Mouse (Mus musculus): ENCODE measurements around the gene Agmo.
A peak's percentile ranks its signal among the peaks of the same experiment; 100 is the strongest.

Gene Agmo

DNA sequence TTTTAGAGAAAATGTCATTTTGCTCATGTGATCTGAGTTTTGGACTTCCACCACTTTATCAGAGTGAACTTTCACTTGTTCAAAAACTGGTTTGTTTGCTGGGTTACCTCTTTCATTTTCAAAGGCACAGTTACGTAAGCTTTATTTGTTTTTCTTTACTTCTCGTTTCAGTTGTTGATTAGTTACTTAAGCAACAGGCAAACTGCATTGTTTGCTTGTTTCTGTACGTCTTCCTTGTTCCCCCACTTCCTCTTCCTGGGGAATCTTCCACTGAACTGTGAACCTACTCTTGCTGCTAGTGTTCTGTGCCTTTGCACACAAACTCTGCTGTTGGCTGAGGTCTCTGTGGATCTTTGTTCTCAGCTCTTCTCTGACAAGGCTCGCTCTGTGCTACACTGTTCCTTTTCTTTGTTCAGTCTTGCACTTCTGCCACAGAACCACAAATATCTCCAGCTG lies at the start of gene Agmo:
TSS of gene Agmo (plus strand) at position 76 of the 456 bp plus-strand sequence.
- DNase-seq (ENCODE audit: low read depth): peak; percentile 1

- DNase-seq (ENCODE audit: low read depth): no peak
Observed at GRCm38 (mm10) chr12:37231119-37231518, 10.3 kb upstream of the Agmo start.

DNA sequence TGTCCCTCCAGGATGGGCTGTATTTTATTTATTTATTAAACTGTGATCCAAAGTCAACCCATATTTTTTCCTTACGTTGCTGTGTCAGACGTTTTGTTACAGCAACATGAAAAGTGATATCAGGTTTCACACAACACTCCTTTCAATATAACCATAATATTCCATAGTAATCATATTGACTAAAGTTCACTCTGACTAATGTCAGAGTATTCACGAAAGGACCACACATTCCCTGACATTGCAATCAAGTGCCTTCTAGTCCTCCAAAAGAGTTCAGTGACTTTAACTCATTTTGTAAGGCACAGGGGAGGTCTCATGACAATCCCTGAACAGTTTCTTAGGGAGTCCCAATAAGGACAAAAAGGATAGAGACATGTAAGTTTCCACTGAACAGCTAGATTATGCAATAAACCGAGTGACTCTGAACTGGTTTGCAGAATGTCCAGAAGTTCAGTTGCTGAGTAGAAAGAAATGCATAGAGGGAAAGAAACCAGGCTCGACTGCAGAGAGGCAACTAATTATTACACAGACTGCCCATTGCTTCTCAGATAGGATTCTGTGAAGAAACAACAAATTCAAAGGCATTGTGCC lies 371 bp upstream of the Agmo start:
- no peak for DNase-seq (ENCODE audit: low read depth)

- DNase-seq (ENCODE audit: low read depth): no peak
Observed at GRCm38 (mm10) chr12:37242484-37242883, 1.0 kb downstream of the Agmo start.

GRCm38 (mm10) chr12:37244876-37245275 lies 3.4 kb downstream of the Agmo start:
- no peak for DNase-seq (ENCODE audit: low read depth)

DNA sequence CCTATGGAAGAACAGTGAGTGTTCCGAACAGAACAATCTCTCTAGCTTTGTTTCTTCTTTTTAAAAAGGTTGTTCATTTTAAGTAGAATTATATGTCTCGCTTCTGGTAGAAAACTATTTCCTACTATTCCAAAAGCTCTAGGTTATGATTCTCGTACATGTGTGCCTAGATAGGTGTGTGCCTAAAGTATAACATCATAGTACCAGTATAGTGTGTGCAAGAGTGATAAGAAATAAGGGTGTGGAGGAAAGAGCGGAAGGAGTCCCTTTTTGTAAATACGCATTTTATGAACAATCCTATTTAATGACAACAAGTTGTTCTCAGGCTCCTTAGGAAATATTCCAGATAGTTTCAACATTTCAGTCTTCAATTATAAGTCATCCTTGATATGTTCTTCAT lies 10.2 kb downstream of the Agmo start:
- DNase-seq (ENCODE audit: low read depth): no peak

GRCm38 (mm10) chr12:37257099-37257498 lies 15.7 kb downstream of the Agmo start:
- DNase-seq (ENCODE audit: low read depth): no peak

DNA sequence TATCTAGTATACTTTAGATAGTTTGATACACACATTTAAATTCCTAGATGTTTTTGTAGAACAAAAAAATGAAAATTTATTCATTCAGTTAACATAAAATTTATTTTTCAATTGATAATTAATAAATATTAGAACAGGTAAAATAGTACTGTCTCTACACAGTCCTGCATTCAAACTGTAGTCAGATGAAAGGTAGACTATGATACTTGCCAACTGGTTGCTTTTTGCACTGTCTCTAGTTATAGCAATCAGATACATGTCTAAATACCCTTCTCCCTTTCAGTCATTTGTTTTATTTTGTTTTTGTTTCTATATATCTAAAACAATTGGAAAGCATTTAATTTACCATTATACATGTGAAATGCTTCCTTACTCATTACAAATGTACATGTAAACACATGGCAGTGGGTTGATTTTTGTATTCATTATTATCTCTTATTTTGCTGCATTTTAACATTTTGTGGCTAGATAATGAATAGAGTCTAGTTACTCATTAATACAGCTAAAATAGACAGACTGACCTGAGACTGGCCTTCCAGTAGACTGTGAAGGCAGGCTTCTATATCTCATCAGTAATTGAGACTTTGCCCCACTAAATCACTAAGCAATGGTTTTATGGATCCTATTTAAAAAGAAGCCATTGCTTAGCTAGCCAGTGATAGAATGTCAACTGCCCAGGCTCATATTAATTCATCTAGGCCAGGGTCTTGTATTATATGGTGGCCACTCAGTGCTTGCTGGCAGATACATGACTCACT lies 18.5 kb downstream of the Agmo start:
- no peak for DNase-seq (ENCODE audit: low read depth)

DNA sequence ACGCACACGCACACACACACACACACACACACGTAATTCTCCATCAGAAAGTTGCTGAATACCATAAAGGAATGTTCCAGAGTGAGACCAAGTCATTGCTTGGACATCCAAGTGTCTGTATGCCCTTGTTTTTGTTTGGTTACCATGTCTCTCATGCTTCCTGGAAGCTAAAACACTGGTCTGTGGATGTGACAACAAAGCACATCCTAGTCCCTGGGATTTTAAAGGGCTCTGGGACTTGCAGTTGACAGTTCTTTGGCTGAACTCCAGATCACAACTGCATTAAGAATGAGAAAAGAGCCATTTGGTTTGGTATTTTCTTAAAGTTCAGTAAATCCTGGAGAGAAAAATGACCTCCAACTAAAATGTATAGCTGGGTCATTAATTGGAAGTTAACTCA lies 22.2 kb downstream of the Agmo start:
- no peak for DNase-seq (ENCODE audit: low read depth)

DNA sequence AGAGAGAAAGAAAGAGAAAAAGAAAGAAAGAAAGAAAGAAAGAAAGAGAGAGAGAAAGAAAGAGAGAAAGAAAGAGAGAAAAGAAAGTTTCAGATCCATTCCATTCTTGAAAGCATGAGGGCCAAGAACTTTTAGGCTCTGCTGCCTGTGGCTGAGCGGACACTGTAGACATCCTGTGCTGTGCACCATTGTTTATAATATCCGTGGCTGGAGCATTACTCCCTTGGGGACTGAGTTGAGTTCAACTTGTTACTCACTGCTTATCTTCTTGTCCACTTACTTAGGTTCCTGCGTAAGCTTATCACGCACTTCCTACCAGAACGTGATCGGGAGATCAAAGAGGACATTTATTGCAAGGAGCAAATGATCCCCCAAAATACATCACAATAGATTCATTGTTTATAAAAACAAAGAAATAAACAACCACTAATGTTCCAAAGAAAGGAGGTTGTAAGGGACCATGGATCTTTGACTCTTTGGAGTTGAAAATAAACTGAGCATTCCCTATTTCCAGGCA lies 27.3 kb downstream of the Agmo start:
- no peak for DNase-seq (ENCODE audit: low read depth)

DNA sequence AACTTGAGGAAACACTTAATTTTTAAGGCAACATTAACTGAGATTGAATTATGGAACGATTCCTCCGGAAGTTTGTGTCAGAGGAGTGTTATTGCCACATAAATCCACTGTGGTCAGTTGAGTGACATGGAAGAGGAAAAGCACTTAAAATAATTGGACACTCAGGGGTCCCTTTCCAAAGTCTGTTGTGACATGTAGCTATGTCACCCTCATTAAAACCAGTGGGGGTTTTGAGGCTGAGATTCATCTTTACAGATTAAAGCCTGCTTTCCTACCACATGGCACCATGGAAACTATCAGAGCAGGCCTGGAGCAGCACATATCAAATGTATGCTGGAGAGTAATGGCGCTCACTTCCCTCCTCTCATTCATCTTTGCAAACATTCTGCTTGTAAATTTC lies 31.2 kb downstream of the Agmo start:
- no peak for DNase-seq (ENCODE audit: low read depth)

DNA sequence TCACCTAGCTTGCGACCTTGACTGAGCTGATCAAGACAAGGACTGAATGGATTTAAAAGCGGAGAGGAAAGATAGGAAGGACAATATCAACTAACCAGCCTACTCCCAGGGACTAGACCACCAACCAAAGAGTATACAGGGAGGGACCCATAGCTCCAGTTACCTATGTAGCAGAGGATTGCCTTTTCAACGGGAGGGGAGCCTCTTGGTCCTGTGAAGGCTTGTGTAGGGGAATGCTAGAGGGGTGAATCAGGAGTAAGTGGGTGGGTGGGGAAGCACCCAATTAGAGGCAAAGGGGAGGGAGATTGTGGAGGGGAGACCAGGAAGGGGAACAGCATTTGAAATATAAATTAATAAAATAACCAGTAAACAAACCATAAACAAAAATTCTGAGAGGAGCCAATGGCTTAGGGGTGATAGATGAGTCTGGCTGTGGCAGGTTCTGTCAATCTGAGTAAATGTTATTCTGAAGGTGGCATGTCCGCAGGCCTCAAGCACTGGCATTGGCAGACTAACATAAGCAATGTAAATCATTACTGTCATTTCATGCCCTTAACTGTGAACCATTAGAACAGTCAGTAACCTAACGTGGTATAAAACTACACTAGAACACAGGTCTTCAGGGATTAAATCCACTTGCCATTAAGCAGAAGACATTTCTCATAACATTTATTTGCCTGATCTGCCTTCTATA lies 32.7 kb downstream of the Agmo start:
- no peak for DNase-seq (ENCODE audit: low read depth)

DNA sequence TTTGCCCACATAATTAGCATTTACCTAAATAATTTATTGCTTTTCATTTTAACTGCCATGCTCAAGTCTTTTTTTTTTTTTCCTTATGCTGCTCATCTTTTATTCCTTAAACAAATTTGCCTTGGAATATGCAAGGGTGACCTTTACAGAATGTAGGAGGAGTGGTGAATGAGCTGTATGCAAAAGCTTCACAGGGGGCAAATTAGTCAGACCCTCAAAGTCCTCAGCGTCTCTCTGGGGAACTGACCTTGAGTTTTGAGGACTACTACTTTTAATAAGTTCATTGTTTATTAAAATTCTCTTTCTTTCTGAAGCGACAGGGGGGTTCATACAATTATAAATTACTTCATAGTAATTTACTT lies 33.2 kb downstream of the Agmo start:
- no peak for DNase-seq (ENCODE audit: low read depth)

DNA sequence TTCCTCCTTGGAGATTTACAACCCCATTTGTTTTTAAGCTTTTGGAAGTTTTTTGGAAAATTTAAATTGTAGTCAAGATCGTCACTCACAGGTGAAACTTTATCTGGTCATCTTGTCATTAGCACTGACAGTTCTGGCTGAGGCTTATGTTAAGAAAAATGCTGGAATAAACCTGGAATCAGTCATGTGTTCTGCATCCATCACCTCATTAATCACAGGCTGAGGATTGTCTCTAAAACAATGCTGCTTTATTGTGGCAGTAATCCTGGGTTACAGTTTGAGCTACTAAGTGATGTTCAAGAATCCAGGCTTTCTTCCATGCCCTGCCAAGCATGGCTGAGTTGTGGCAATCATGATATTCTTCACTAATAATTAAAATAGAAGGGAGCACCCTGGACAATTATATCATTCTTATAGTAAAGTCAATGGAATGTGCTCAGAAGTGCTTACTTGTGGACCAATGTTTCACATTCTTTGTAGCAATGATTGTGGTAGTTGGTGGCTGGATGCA lies 65.6 kb downstream of the Agmo start:
- DNase-seq (ENCODE audit: low read depth): no peak

- DNase-seq (ENCODE audit: low read depth): no peak
Observed at GRCm38 (mm10) chr12:37310786-37311185, 69.3 kb downstream of the Agmo start.

GRCm38 (mm10) chr12:37322860-37323259 lies 81.4 kb downstream of the Agmo start:
- DNase-seq (ENCODE audit: low read depth): no peak

- no peak for DNase-seq (ENCODE audit: low read depth)
Observed at GRCm38 (mm10) chr12:37334987-37335386, 93.5 kb downstream of the Agmo start.

DNA sequence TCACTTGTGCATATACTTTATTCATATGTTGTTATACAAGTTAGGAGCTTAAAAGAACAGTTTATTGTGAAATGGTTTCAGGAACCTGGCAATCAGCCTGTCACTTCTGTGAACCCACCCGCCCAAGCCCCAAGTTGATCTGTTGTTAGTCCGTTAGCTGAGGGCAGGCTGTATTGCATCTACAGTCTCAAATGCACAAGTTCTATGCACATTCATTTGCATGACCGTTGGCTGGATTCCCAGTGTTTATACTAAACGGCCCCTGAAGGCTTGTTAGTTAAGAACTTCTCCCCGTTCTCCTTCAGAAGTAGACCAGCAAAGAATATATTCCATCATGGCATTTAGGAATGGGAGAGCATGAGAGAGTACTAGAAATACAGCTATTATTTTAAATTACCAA lies 102.8 kb downstream of the Agmo start:
- DNase-seq (ENCODE audit: low read depth): no peak

DNA sequence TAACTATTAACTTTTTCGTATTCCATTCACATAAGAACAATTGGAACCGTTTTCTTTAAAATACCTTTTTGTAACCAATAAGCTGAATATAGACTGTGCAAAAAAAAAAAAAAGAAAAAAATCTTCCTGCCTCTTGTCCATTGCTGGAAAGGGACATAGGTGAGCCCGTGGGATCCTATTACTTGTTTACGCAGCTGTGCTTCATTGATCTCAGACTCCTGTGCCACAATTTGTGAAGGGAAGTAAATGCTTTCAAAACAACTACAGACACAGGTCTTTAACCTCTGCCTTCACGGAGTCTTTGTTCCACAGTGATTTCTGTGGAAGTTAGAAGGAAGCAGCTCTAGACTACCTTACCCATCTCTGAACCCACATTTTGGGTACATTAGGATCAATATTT lies 104.3 kb downstream of the Agmo start:
- DNase-seq (ENCODE audit: low read depth): no peak

- no peak for DNase-seq (ENCODE audit: low read depth)
Observed at GRCm38 (mm10) chr12:37392316-37392715, 150.9 kb downstream of the Agmo start.

DNA sequence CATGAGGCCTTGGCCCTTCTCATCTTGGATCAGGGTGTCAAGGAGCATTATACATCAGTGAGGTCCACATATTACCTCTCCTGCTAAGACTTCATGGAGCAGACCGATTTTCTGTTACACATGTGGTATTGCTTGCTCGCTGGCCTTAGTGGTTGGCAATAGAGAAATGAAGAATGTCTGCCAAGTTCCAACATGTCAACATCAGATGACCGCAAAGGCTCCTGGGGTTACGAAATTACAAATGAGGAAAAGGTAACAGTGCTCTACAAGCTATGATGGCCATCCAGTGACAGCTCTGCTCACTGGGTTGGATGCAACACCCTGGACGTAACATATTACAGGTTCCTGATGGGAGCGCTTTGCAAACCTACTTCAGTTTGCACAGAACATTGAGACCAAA lies 161.1 kb downstream of the Agmo start:
- no peak for DNase-seq (ENCODE audit: low read depth)

GRCm38 (mm10) chr12:37426350-37426749 lies 184.9 kb downstream of the Agmo start:
- DNase-seq (ENCODE audit: low read depth): no peak

GRCm38 (mm10) chr12:37426750-37427149 lies 185.3 kb downstream of the Agmo start:
- no peak for DNase-seq (ENCODE audit: low read depth)
